Mouse (Mus musculus): ENCODE measurements around the gene Gnpnat1.
A peak's percentile ranks its signal among the peaks of the same experiment; 100 is the strongest.

Gnpnat1 gene

GRCm38 (mm10) chr14:45403651-45404050 lies 1.1 kb downstream of the Gnpnat1 start:
- DNase-seq (ENCODE audit: low read depth, low spot score) = no peak

DNA sequence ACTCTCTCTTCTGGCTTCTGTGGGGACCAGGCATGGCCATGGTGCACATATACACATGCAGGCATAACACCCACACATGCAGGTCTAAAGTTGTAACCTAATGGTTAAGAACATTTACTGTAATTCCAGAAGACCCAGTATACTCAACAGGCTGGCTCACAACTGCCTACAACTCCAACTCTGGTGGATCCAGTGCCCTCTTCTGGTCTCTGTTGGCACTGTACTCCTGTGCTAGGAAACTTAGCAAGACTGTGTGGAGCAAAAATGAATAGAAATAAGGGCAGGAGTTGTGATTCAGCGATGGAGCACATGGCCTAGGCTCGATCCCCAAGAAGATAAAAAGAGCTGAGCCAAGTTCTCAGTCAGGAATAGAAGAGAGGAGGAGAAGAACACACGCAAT lies 4.9 kb downstream of the Gnpnat1 start:
- peak; percentile 21 for DNase-seq (ENCODE audit: low read depth, low spot score)

DNA sequence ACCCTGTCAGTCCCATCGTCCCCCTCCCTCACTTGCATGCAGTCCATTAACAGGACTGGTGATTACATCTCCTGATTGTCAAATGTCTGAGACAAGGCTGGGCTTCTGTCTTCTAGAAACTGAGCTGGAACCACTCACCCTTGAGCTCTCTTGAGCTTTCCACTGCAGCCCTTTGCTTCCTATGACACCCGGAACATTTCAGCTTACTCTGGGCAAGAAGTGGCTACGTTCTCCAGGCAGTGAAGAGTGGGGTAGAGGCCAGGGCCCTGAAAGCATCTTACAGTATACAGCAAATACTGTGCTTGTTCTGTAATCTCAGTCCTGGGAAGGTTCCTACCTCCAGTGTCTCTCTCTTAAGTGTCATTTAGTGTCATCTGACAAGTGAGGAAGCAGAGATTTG lies 15.5 kb downstream of the Gnpnat1 start:
- DNase-seq (ENCODE audit: low read depth, low spot score) = no peak

DNA sequence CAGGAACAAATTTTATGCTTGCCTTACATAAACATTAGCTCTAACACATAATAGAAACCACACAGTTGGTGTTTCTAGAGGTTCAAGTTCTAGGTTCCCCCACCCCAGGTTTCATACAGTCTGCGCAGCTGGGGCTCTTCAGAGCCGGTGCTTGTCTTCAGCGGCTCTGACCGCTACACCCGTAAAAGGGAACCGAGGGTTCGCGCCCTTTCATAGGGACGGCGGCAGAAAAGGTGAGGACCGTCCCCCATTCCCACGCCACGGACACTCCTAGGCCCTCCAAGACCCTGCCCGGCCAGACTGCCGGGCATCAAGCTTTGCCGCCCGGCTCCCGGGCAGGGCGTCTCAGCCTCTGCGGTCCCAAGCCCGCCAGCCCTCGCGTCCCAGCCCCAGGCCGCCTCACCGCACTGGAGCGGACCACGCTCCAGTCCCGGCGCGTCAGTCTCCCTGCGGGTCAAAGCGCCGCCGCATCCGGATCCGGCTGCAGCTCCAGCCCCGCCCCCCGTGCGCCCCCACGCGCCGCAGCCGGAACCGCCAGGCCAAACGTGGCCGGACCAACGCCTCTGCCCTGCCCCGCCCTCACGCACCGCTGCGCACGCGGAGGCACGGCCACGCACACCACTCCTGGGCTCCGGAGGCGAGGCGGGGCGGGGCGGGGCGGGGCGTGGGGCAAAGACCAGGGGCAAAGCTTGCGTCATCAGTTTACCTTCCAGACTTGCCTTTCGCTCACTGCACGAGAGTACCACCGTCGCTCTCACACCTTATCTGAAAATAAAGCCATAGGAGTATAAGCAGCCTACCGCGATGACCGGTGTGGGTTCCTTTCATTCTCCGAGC lies 16.1 kb downstream of the Gnpnat1 start:
- peak; percentile 75 for DNase-seq (ENCODE audit: low read depth, low spot score)

DNA sequence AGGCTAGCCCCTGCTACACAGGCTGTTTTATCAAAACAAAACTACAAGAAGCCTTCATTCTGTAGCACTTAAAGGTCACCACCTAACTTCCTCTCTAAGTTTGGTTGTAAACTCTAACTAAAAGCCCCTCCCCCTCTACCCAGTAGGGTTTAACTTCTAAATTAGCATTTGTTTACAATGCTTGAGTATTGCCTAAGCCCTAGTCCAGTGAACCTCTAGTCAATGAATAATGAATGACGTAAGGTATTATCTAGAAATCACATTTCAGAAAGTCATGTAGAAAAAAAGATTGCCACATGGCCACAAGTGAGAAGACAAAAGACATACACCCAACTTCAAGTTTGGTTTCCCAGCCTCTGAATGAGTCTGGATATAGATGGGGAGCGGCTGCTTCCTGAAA lies 17.2 kb downstream of the Gnpnat1 start:
- no peak for DNase-seq (ENCODE audit: low read depth, low spot score)

DNA sequence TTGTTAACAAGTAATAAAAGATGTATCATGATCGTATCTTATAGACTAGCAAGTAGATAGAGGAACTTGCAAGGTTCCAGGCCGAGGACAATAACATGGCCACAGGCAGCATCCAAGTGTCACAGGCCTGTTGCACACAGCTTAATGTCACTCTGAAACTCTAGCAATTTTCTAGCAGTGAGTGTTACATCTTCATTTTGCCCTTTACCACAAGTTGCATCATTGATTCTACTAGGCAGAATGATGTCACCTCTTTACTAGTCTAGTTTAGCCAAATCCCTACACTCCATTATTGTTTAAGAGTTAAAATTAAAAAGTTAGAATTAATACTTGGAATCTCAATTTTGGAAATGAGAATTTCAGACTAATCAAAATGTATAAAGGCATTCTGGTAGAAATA lies 19.1 kb downstream of the Gnpnat1 start:
- peak; percentile 40 for DNase-seq (ENCODE audit: low read depth, low spot score)

- DNase-seq (ENCODE audit: low read depth, low spot score) = peak; percentile 13
Observed at GRCm38 (mm10) chr14:45382912-45383311, 21.8 kb downstream of the Gnpnat1 start.

DNA sequence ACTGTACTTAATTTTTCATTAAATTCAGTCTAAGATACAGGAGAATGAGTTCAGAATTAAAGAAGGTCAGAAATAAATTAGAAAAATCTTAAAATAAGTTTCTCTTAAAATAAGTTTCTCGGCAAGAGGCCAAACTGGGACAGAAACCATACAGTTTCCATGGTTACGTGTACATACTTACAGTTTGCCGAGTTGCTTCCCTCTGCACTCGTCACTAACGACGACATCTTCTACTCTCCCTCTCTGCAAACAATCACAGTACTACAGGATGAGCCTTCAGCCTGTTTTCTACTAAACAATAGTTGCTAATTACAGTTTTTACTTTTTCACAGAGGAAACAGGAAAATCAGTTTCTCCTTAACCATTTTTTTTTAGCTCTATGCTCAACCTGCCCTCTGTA lies 24.0 kb downstream of the Gnpnat1 start:
- DNase-seq (ENCODE audit: low read depth, low spot score) = no peak

DNA sequence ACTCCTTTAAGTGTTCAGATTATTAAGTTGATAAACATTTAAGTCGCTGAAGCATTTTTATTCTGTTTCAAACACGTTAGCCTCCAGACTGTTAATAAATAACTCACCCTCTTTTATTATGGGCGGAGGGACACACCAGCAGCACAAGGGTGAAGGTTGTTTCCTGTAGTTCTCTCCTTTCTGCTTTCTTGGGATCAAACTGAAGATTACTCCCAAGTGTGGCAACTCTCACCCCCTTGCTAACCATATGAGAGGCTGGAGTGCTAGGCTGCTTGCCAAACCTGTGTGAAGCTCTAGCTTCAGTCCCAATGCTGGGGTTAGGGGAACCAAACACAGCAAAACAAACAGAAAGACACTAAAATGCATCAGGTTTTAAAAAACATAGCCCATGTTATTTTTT lies 25.9 kb downstream of the Gnpnat1 start:
- DNase-seq (ENCODE audit: low read depth, low spot score) = no peak

- no peak for DNase-seq (ENCODE audit: low read depth, low spot score)
Observed at GRCm38 (mm10) chr14:45365196-45365587, 39.5 kb downstream of the Gnpnat1 start.

- DNase-seq (ENCODE audit: low read depth, low spot score) = no peak
Observed at GRCm38 (mm10) chr14:45364211-45365195, 40.2 kb downstream of the Gnpnat1 start.

- peak; percentile 79 for DNase-seq (ENCODE audit: low read depth, low spot score)
Observed at GRCm38 (mm10) chr14:45350931-45351859, 53.5 kb downstream of the Gnpnat1 start, which contains the start of gene Styx. Styx (plus strand) TSS chr14:45351093.

- DNase-seq (ENCODE audit: low read depth, low spot score) = peak; percentile 90
Observed at GRCm38 (mm10) chr14:45329589-45330181, 75.0 kb downstream of the Gnpnat1 start, which contains the start of gene Psmc6. Psmc6 (plus strand) TSS chr14:45329788.

DNA sequence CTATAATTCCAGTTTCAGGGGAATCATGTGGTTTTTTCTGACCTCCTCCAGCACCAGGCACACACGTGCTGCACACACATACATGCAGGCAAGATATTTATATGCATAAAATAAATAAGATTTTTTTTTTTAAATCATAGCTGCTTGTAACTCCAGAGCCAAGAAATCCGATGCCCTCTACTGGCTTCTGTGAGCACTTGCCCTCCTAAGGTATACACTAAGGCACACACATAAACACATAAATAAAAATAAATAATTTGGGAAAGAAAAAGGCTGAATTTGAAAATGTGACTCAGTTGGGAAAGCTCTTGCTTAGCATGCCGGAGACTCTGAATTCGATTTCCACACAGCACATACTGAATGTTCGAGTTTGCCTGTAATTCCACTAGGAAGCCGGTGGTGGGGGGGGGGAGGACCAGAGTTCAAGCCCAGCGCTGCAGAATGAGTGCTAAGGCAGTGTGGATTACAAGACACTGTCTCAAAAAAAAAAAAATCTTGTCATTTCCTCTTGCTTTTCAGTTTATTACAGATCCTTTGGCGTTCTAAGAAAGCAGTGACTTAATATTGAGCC lies 75.6 kb downstream of the Gnpnat1 start:
- peak; percentile 65 for DNase-seq (ENCODE audit: low read depth, low spot score)

GRCm38 (mm10) chr14:45328072-45328713 lies 76.5 kb downstream of the Gnpnat1 start:
- DNase-seq (ENCODE audit: low read depth, low spot score) = no peak
